Mouse (Mus musculus): ENCODE measurements around the gene Icmt. TPM values are rescaled to one million over a fixed set of nuclear protein-coding genes. Genes with fewer than 3 reads are reported as not detected.
A peak's percentile ranks its signal among the peaks of the same experiment; 100 is the strongest.

The Icmt gene
- polyA plus RNA-seq, 1 experiment from 2014 or later, result 14.4 TPM

DNA sequence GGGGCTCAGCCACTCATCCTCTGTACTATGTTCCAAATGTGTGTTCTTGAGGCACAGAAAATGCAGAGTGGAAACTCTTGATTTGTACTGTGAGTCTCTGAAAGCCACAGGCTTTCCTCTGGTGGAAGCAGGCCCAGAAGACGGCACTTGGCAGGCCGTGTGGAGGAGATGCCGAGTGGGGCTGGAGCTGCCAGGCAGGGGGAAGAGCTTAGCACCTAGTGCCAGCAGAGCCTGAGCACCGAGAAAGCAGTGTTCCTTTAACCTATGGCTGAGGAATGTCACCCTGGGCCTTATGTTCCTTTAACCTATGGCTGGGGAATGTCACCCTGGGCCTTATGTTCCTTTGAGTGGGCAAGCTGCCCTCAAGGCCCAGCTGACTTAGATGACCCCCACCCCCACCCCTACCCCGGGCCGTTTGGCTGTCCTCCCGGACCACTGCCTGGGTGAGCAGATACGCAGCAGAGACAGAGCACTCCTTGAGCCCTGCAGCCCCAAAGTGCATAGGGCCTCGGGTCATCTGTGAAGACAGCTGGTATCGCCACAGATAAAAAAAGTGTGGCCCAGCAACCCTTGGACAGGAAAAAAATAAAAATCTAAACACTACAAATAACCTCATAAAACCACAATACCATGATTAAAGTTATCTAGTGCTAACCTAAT is 30.7 kb upstream of the Icmt start:
- H3K27me3 ChIP-seq (replicated peaks), result peaks cover 4% of the 10 kb centered on the region
- H3K27ac ChIP-seq, result no peak overlapping the region
- no peaks in the 10 kb centered on the region for H3K9me3 ChIP-seq (replicated peaks)
- WGBS (ENCODE audit: insufficient replicate concordance), result 72% methylated on average over 10 of the region's 10 CpGs
- no peak overlapping the region for H3K4me3 ChIP-seq
- H3K9ac ChIP-seq, result no peak overlapping the region
- no peak overlapping the region for H3K4me2 ChIP-seq
- H3K4me1 ChIP-seq, result peaks cover 36% of the 10 kb centered on the region
- ATAC-seq, result no peak
- peaks cover 10% of the 10 kb centered on the region; the same call in 1 of the 2 replicates for H3K36me3 ChIP-seq

DNA sequence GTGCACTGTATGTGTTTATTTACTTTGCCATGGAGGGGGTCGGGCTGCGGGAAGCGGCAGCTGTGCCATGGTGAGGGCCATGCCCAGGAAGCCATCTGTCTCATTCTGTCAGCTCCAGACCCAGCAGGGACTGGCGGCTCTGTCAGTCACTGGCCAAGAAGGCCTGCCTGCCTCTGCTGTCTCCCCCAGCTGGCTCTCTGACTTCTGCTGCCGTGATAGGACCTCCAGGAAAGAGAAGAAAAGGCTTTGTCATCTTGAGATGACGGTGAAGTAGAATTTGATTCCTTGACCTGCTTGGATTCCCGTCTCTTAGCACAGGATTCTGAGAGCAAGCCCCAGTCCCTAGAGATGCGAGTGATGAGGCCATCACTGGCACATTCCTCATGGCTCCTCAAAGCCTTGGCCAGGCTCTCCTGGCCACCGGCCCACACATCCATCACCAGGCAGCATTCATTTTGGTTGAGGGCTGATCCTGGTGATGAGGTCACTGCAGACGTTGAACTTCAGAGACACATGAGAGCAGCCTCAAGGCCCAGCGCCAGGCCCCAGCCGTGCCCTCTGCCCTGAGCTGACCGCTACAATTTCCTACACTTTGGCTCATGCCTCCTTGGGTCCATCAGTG is 29.2 kb upstream of the Icmt start:
- Histone ChIP-seq H3K27ac (no peak overlapping the region), H3K4me1 (peaks cover 33% of the 10 kb centered on the region)
- ATAC-seq, result no peak

GRCm38 (mm10) chr4:152269967-152270366 is 27.1 kb upstream of the Icmt start:
- Histone ChIP-seq H3K9ac (no peak overlapping the region), H3K27ac (no peak overlapping the region), H3K4me2 (no peak overlapping the region), H3K27me3 (replicated peaks) (peaks cover 40% of the 10 kb centered on the region), H3K4me3 (no peak overlapping the region), H3K4me1 (peaks cover 32% of the 10 kb centered on the region), H3K9me3 (replicated peaks) (no peaks in the 10 kb centered on the region), H3K36me3 (peaks cover 7% of the 10 kb centered on the region; the same call in 1 of the 2 replicates)
- 77% methylated on average over 13 of the region's 13 CpGs for WGBS (ENCODE audit: insufficient replicate concordance)
- ATAC-seq, result no peak

More for the DNA sequence above, 29.2 kb upstream of the Icmt start:
- Histone ChIP-seq H3K4me2 (no peak overlapping the region), H3K36me3 (peaks cover 10% of the 10 kb centered on the region; the same call in 1 of the 2 replicates), H3K9ac (no peak overlapping the region), H3K9me3 (replicated peaks) (no peaks in the 10 kb centered on the region), H3K4me3 (no peak overlapping the region), H3K27me3 (replicated peaks) (peaks cover 19% of the 10 kb centered on the region)
- WGBS (ENCODE audit: insufficient replicate concordance), result 69% methylated on average over 13 of the region's 13 CpGs

- 72% methylated on average over 9 of the region's 9 CpGs for WGBS (ENCODE audit: insufficient replicate concordance)
- ATAC-seq, result no peak
- Histone ChIP-seq H3K4me3 (no peak overlapping the region), H3K9ac (no peak overlapping the region), H3K4me1 (peaks cover 35% of the 10 kb centered on the region), H3K27me3 (replicated peaks) (peaks cover 46% of the 10 kb centered on the region), H3K9me3 (replicated peaks) (no peaks in the 10 kb centered on the region), H3K36me3 (peaks cover 7% of the 10 kb centered on the region; the same call in 1 of the 2 replicates), H3K27ac (no peak overlapping the region), H3K4me2 (no peak overlapping the region)
Measured at GRCm38 (mm10) chr4:152270599-152270998, 26.4 kb upstream of the Icmt start.

DNA sequence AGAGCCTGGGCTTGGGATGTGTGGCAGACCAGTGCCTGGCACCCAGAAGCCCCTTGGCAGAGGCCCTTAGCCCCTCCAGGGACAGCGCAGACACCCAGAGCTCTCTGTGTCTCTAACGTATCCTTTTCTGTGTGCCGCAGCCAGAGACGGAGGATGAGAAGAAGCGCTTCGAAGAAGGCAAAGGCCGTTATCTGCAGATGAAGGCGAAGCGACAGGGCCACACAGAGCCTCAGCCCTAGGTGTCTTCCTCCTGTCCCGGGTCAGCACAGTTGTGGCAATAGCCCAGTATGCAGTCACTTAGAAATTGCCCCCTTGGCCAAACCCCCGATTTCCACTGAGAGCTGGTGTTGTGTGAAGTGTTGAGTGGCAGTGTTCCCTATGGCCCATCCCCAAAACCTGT is 25.7 kb upstream of the Icmt start:
- peaks cover 7% of the 10 kb centered on the region; the same call in 1 of the 2 replicates for H3K36me3 ChIP-seq
- H3K9ac ChIP-seq, result no peak overlapping the region; the same call in 1 of the 2 replicates
- peaks cover 35% of the 10 kb centered on the region for H3K4me1 ChIP-seq
- H3K9me3 ChIP-seq (replicated peaks), result no peaks in the 10 kb centered on the region
- no peak overlapping the region for H3K4me2 ChIP-seq
- H3K27ac ChIP-seq, result peak overlapping the region; percentile 12; the same call in 1 of the 2 replicates
- WGBS (ENCODE audit: insufficient replicate concordance), result 82% methylated on average over 11 of the region's 11 CpGs
- H3K27me3 ChIP-seq (replicated peaks), result peaks cover 54% of the 10 kb centered on the region
- ATAC-seq, result no peak
- H3K4me3 ChIP-seq, result no peak overlapping the region

DNA sequence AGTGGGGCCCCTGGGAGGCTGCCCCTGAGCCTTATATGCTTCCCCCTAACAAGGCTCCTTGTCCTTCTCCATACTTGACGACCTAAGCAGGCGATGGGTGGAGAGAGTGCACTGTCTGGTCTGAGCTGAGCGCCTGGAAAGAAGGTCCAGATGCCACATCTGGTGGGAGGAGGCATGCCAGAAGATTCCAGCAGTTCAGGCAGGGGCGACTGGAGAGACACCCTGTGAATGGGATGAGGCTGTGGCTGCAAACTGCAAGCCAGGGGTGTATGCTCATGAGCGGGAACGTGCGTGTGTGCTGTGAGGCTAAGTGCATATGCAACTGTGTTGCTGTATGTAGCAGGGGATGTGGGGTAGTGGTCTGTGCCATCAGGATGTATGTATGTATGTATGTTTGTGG is 25.0 kb upstream of the Icmt start:
- Histone ChIP-seq H3K9me3 (replicated peaks) (no peaks in the 10 kb centered on the region), H3K27ac (no peak overlapping the region; the same call in 1 of the 2 replicates), H3K4me1 (peaks cover 35% of the 10 kb centered on the region), H3K27me3 (replicated peaks) (peaks cover 60% of the 10 kb centered on the region), H3K4me3 (no peak overlapping the region), H3K9ac (no peak overlapping the region), H3K4me2 (no peak overlapping the region), H3K36me3 (peaks cover 7% of the 10 kb centered on the region; the same call in 1 of the 2 replicates)
- 64% methylated on average over 7 of the region's 7 CpGs for WGBS (ENCODE audit: insufficient replicate concordance)
- ATAC-seq, result no peak

GRCm38 (mm10) chr4:152272449-152273049 is 24.5 kb upstream of the Icmt start:
- Histone ChIP-seq H3K4me3 (no peak overlapping the region), H3K4me1 (peaks cover 35% of the 10 kb centered on the region), H3K27ac (no peak overlapping the region), H3K27me3 (replicated peaks) (peaks cover 66% of the 10 kb centered on the region), H3K9ac (no peak overlapping the region), H3K36me3 (peaks cover 7% of the 10 kb centered on the region; the same call in 1 of the 2 replicates), H3K9me3 (replicated peaks) (no peaks in the 10 kb centered on the region), H3K4me2 (no peak overlapping the region)
- WGBS (ENCODE audit: insufficient replicate concordance), result 37% methylated on average over 9 of the region's 9 CpGs
- no peak for ATAC-seq

GRCm38 (mm10) chr4:152273191-152273590 is 23.8 kb upstream of the Icmt start:
- Histone ChIP-seq H3K4me2 (no peak overlapping the region), H3K4me3 (no peak overlapping the region), H3K27me3 (replicated peaks) (peaks cover 66% of the 10 kb centered on the region), H3K9me3 (replicated peaks) (no peaks in the 10 kb centered on the region), H3K36me3 (peaks cover 2% of the 10 kb centered on the region; the same call in 1 of the 2 replicates), H3K27ac (no peak overlapping the region), H3K4me1 (peaks cover 35% of the 10 kb centered on the region), H3K9ac (no peak overlapping the region)
- WGBS (ENCODE audit: insufficient replicate concordance), result 52% methylated on average over 3 of the region's 3 CpGs
- ATAC-seq, result no peak; the same call in 1 of the 2 replicates

- 2% methylated on average over 48 of the region's 48 CpGs for WGBS (ENCODE audit: insufficient replicate concordance)
- ATAC-seq, result no peak; the same call in 1 of the 2 replicates
Measured at GRCm38 (mm10) chr4:152273621-152274236, 23.3 kb upstream of the Icmt start, which contains the start of gene Gpr153. Gene Gpr153, plus strand, starts transcription at chr4:152274232.

GRCm38 (mm10) chr4:152274681-152275131 is 22.3 kb upstream of the Icmt start:
- no peak for ATAC-seq
- Histone ChIP-seq H3K4me2 (peak overlapping the region; percentile 72), H3K27me3 (replicated peaks) (peaks cover 76% of the 10 kb centered on the region), H3K27ac (no peak overlapping the region), H3K36me3 (no peaks in the 10 kb centered on the region), H3K9ac (peak overlapping the region; percentile 54; the same call in 1 of the 2 replicates), H3K9me3 (replicated peaks) (no peaks in the 10 kb centered on the region), H3K4me3 (peak overlapping the region; percentile 53), H3K4me1 (peaks cover 35% of the 10 kb centered on the region)
- WGBS (ENCODE audit: insufficient replicate concordance), result 2% methylated on average over 20 of the region's 20 CpGs

More at GRCm38 (mm10) chr4:152273621-152274236, 23.3 kb upstream of the Icmt start, which contains the start of gene Gpr153:
- Histone ChIP-seq H3K9me3 (replicated peaks) (no peaks in the 10 kb centered on the region), H3K27me3 (replicated peaks) (peaks cover 66% of the 10 kb centered on the region), H3K4me1 (peaks cover 35% of the 10 kb centered on the region), H3K4me3 (peak within 1 kb of the TSS; percentile 53), H3K4me2 (peak within 1 kb of the TSS; percentile 72), H3K36me3 (no peaks in the 10 kb centered on the region), H3K9ac (peak within 1 kb of the TSS; percentile 54), H3K27ac (no peak within 1 kb of the TSS)

DNA sequence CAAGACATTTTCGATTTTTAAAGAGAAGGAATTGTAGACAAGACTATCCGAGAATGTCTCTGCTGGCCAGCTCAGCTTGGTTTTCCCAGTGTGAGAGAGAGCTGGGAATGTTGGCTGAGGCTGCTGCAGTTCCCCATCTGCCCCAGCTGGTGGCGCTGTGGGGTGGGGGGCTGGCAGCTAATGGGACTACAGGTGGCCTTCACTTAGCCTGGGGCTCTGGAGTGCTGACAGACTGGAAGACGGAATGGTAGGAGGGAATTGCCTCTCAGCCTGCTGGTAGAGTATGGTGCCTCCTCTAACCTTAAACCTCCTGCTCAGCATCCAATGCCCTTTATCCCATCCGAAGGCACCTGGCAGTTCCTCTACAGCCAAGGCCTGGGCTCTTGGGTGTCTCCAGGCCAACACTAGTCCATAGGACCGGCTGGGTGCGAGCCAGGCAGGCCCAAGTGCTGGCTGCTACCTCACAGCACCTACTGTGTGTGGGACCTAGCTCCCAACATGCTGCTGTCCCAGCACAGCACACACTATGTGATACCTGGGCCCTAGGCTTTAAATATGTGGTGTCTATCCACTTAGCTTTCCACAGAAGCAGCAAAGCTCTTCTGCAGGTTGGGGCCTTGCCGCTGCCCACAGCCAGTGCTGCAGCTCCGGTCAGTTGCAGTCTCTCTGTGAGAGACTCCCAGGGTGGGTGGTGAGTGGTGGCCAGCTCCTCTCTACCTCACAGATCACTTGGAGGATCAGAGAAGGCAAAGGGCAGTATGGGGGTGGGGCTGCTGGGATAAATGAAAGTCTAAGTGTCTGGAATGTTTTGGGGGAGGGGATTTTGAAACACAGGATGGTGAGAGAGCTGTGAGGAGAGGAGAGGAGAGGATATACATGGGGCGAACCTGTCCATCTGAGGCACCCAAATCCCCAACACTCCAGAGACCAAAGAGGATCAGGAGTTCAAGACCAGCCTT is 20.4 kb upstream of the Icmt start:
- Histone ChIP-seq H3K27me3 (replicated peaks) (peaks cover 88% of the 10 kb centered on the region), H3K4me3 (no peak overlapping the region), H3K4me2 (no peak overlapping the region), H3K9ac (no peak overlapping the region), H3K27ac (no peak overlapping the region), H3K4me1 (peaks cover 35% of the 10 kb centered on the region), H3K9me3 (replicated peaks) (no peaks in the 10 kb centered on the region), H3K36me3 (no peaks in the 10 kb centered on the region)
- ATAC-seq, result no peak
- WGBS (ENCODE audit: insufficient replicate concordance), result 37% methylated on average over 10 of the region's 10 CpGs
